Mouse (Mus musculus): Measurements from ENCODE around the gene Eya2. TPM values are rescaled to one million over a fixed set of nuclear protein-coding genes. Genes with fewer than 3 reads are reported as not detected.
A peak's percentile ranks its signal among the peaks of the same experiment; 100 is the strongest.
"Not testable (repeated sequence)": the region's sequence is repeated elsewhere in the genome, so short reads cannot be mapped to it uniquely, and the experiment has no call there.

Eya2 gene
- polyA plus RNA-seq, 2 experiments from 2014 or later, result 11.9 to 18.9 TPM

DNA sequence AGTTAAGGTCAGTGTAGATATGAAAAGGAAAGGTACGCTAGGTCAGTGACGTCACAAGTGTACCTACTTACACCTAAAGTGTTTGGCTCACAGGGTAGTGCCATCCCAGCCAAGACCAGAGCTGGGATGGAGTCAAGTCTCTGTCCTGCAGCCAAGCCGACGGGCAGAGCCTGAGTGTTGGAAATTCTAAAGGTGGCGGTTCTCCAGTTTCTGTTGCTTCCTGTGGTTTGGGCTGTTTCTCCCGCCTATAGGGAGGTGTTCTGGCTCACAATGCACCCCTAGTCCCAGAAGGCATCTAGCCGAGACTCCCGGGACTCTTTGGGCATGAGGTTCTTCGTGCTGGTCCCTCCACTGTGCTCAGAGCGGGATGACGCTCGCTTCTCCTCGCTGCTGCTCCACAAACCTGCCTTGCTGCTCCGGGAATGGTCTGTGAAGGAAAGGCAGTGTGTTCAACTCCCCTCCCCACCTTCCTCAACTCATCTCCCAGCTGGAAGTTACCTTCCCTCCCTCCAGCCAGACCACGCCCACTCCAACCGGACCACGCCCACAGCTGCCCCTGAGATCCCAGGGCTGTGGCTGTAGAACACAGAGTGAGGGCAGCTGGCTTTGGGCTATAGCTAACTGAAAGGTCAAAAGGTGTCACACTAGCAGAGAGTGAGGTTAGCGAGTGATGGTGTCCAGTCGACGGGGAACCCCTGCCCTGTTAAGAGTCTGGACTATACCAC is 190.6 kb downstream of the Eya2 start:
- no peak for ATAC-seq

DNA sequence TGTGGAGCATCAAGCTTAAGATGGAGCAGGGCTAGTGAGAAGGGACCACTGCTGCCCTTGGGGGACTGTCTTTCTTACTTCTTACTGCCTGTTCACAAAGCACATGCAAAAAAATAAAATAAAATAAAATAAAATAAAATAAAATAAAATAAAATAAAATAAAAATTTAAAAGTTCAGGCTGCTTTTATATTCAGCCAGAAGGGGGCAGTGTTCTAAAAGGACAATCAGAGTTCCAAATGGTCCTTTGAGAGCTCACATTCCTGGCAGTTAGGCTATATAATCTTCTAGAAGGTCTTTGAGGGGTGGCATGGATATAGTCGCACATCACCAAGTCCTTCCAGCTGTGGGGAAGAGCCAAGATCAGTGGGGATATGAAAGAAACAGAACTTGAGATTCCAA is 191.6 kb downstream of the Eya2 start:
- no peak for ATAC-seq

- no peak for ATAC-seq
These were observed 193.2 kb downstream of the Eya2 start for GRCm38 (mm10) chr2:165788005-165788404.

DNA sequence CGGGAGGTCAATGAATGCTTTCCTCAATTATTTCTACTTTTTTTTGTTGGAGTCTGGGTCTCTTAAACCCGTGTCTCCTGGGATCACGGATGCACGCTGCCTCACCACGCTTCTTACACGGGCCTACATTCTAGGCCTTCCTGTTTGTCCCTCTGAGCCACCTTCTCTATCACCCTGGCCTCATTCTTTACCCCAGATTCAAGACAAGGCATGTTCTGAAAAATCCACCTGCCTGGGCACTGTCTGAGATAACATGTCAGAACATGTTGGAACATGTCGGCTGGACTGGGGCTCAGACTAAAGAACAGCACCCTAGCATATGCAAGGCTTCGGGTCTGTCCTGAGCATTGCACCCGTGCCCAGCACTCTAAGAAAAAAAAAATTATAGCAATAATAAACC is 194.0 kb downstream of the Eya2 start:
- ATAC-seq, result no peak

DNA sequence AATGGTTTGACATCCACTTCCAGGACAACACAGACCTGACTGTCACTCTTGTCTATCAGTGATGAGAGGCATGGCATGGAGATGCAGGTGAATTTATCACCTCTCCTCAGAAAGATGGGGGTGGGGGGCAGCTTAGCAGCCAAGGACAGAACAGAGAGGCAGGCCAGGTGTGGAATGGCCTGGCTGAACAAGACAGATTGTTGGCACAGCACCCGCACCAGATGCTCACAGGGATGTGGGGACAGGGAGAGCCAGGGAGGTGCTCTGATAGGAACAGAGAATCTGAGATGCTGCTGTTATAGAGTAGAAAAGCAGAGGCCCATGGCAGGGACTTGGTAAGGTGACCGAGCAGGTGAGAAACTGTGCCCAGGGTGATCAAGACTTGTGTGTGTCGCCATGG is 194.8 kb downstream of the Eya2 start:
- ATAC-seq, result no peak

- ATAC-seq, result no peak
These were observed 196.2 kb downstream of the Eya2 start for GRCm38 (mm10) chr2:165791026-165791425.

- peak; percentile 33 for ATAC-seq
These were observed 196.8 kb downstream of the Eya2 start for GRCm38 (mm10) chr2:165791657-165792056.

DNA sequence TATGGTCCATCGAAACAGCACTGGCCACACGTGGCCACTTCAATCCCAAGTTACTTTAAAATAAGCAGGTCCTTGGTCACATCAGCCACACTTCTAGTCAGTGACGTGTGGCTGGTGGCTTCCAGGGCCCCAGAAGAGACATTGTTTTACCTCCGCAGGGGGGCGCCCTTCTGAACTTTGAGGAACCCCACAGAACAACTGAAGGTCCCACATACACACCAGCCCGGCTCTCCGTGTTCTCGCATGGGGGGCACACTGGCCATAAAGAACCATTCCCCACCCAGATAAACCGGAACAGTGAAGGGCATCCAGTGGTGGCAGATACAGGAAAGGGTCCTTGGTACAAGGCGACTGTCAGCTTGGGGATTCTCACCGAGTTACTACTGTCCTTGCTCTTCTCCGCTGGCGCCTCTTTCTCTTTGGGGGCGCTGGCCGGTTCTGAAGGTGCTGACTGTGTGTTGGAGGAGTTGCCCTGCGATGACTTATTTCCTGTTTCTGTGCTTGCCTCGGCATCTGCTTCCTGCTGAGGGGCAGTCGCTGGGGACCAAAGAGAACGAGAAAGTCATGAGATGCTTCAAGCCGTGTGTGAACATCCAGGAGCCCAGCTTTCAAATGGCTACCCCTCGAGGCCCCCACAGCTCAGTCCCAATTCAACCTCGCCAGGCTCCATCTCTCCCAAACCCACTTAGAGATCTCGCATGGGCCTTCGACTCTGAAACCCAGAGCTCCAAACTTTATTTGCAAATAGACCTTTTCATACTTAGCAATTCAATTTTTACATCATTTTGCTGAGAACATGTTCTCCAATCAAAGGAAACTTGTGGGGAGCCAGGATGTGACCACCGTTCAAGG is 197.8 kb downstream of the Eya2 start:
- peak; percentile 64 for ATAC-seq

DNA sequence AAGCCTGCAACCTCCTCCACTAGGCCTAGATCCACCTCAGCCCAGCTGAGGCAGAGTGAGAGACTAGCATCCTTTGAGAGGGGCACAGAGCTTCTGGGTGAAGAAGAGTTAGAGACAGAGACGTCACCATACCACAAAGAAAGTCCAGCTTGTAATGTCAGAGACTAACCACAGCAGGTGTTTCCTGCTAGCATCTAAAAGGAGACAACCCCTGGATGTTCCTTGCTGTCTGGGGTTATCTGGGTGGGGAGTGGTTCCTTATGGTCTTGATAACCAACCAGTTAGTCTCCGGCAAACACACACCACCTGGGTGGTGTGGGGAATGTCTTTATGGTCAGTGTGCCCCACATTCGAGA is 198.4 kb downstream of the Eya2 start:
- ATAC-seq, result peak; percentile 82

DNA sequence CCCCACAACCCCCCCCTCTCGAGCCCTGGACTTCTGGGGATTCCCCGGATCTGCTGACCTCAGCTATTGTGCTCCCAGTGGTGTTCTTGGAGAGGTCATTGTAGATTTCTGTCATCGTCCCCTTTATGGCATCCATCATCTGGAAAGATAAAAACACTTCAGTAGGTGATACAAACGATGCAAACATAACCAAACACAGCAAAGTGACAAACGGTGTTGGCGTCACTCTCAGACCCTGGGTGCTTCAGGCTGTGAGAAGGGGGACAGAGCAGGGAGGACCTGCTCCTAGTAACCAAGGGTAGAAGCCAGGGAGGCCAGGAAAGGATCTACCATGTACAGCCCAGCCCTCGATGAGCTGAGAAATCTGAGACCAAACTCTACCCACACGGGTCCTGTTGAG is 203.0 kb downstream of the Eya2 start:
- no peak for ATAC-seq

DNA sequence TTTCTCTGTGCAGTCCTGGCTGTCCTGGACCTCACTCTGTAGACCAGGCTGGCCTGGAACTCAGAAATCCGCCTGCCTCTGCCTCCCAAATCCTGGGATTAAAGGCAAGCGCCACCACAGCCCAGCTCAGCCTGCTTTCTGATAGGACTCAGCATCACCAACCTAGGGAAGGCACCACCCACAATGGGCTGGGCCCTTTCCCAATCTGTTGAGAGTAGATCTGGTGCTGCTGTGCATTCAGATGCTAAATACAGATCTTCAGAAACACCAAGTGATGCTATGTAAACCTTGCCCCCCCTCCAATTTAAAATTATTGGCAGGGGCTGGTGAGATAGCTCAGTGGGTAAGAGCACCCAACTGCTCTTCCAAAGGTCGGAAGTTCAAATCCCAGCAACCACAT is 205.3 kb downstream of the Eya2 start:
- not testable (repeated sequence) for ATAC-seq

DNA sequence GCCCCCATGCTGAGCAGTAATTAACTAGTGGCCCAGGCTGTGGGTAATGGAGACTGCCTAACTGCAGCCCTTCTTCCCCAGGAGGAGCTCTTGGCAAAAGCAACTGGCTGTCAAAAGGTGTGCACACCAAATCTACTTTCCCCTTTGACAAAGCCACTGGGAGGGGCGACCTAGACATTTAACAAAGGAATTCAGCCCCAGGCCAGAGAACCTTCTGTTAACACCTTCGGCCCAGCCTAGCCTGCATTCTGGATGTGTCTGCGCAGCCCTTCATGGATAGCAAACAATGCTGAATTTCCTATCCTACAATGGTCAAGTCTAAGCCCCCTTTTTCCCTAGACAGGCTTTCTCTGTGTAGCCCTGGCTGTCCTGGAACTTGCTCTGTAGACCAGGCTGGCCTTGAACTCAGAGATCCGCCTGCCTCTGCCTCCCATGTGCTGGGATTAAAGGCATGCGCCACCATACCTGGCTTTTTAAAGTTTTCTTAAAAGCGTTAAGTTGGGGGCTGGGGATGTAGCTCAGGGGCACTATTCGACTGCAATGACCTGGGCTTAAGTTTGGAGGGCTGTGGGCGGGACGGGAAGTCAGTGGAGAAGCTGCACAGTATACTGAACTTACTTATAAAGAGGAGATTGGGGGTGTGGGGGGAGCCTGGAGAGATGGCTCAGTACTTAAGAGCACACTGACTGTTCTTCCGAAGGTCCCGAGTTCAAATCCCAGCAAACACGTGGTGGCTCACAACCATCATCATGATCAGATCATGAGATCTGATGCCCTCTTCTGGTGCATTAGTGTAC is 213.5 kb downstream of the Eya2 start:
- ATAC-seq, result no peak

DNA sequence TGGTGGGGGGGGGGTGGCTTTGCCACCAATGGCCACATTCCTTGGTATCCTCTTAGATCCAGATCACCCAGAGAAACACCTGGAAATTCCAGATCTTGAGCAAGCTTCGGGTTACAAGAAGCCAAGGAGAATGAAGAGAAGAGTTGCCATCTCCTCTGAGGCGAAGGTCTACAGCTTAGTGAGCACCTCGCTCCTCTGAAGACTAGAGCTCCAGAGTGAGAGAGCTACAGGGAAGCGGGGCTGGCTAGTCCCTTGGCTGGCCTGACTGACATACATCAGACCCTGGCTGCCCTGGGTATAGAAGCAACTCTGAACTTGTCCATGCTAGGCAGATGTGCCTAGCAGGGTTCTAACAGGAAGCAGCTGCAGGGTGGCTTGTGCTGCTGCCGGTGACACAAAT is 214.3 kb downstream of the Eya2 start:
- no peak for ATAC-seq

DNA sequence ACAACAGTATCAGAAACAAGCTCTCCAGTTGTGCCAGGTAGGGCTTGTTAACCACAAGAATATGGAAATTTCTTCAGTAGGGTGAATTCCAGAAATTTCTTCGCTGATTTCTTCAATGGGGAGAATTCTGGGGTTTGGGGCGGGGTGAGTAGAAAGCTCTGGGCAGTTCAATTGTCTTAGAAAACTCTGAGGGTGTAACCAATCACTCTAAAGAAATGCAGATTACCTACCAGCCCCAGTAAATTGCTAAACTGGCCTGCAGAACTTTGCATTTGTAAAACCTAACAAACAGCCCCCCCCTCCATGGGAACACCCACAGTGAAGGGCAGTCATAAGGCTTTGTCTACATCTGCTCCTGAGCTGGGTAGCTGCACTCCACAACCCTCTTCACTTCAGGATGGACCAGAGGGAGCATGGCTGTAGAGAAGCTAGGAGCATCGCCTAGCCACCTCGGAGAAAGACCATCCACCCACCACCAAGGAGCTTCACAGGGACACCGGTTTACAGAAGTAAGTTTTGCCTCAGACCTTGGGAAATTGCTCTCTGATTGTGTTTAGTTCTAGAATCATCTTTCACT is 215.2 kb downstream of the Eya2 start:
- ATAC-seq, result no peak

DNA sequence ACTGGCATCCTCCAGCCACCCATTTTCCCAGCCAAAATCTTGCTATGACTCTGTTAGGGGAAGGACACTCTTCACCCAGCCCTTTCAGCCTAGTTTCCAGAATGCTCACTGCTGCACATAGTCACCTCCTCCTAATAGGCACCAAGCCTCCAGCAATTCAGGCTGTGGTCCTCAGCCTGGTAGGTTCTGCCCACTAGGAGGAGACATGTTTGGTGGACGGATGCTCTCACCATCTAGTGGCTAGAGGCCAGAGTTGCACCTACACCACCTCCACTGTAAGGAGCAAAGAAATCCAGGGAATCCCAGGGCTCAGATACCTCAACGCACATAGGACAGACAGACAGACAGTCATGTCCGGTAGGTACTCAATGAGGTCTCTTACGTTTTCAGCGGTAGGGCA is 216.7 kb downstream of the Eya2 start:
- no peak for ATAC-seq

GRCm38 (mm10) chr2:165812889-165813288 is 218.1 kb downstream of the Eya2 start:
- ATAC-seq, result no peak

- ATAC-seq, result no peak
These were observed 220.5 kb downstream of the Eya2 start for GRCm38 (mm10) chr2:165815103-165815880.

GRCm38 (mm10) chr2:165817437-165817836 is 222.6 kb downstream of the Eya2 start:
- ATAC-seq, result no peak

- ATAC-seq, result no peak
These were observed 223.7 kb downstream of the Eya2 start for GRCm38 (mm10) chr2:165818570-165818969.

GRCm38 (mm10) chr2:165818985-165819948 is 224.4 kb downstream of the Eya2 start:
- peak; percentile 76 for ATAC-seq

DNA sequence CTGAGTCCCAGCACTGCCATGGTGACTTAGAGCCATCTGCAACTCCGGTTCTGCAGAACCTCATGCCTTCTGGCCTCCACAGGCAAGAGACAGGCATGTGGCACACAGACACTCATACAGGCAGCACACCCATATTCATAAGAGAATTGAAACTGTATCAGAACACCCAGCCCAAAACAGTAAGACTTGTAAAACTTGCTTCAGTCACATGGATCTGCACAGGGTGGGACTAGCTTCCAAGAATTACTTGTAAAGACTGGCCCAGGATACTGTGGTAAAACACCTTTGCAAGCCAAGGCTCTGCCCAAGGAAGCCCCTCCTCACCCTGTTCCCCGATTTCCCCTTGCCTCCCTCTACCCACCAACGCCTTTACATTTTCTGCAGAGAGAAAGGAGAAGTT is 225.2 kb downstream of the Eya2 start:
- ATAC-seq, result no peak
